Mouse (Mus musculus) lung, adult 2 months (tissue): ENCODE data around the gene Ust.

Source experiments
- CTCF ChIP-seq: fragments of 200-500 bp; IDR thresholded peaks from 2 replicates; pipeline ENCODE4 v1.5.1; 2011; ENCODE audit warnings: mild to moderate bottlenecking, low read length, control low read depth; ENCODE audit not compliant: insufficient read depth
- POLR2A ChIP-seq: fragments of 200-500 bp; IDR thresholded peaks from 2 replicates; pipeline ENCODE4 v1.6.1; 2011; ENCODE audit warnings: low read depth, mild to moderate bottlenecking, control low read depth, low read length, borderline replicate concordance; ENCODE audit errors: extremely low read depth

DNA sequence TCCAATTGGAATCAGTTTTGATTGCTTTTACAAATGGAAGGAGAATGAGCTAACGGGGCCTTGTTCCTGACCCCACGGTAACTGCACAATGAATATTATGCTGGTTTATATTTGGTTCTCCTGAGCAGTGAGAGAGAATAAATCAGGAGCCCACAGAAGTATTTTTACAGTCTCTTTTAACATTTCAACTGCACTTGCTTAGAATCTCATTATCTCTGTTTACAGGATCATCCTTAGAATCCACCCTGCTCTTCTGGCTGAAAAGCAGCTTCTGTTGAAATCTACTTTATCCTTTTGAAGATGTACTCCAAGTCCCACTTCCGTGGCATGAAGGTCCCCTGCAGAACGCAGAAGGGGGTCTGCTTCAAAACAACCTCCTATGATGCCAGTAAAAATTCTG, 71.7 kb downstream of the Ust start:
- TF ChIP-seq POLR2A (no peak), CTCF (no peak)
